7 mouse cellular contexts compared by ENCODE assay signal in the genomic region with DNA sequence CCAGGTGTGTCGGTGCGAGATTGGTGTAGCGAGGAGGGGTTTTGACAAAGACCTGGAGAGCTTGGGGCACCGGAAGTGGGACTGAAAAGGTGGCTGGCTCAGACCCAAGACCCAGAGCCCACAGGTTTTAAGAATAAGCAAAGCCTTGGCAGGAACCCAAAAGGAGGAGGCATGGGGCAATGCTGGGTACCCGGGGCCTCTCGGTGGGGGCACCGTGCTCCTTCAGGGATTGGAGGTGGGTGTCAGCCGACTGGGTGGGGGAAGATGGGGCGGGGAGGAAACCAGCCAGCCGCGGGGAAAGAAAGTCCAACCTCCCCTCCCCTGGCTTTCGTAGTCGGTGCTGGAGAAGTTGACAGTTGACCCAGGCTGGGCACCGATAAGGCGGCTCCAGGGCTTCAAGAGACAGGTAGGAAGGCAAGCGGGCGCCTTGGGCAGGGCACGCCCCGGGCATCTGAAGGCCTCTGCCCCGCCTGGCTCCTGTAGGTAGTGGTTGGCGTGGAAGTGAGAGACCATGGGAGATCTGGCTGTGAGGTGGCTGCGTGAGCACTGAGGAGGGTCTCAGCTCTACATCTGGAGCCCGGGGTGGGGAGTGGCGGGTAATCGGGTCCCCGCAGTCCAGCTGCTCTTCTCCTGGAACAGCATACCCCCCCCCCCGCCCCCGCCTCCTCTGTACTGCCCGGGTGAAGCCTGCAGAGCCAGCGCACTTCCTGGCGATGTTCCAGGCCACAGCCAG. TPM values are rescaled to one million over a fixed set of nuclear protein-coding genes. Genes with fewer than 3 reads are reported as not detected.
DNase-seq lines count a peak whose midpoint lies in the region; ATAC-seq lines count a peak whose summit lies in the region.

A gene (plus strand): TSS at position 324 of the 733 bp plus-strand sequence.

- H3K36me3 ChIP-seq in forebrain, embryonic 10.5 days (replicated peaks): no peaks in the 10 kb centered on the region
- no peaks in the 10 kb centered on the region for H3K36me3 ChIP-seq in hindbrain, embryonic 16.5 days (ENCODE audit: control insufficient read depth, insufficient read depth, low read length)
- H3K36me3 ChIP-seq in liver, embryonic 12.5 days: no peaks in the 10 kb centered on the region
- H3K36me3 ChIP-seq in neural tube, embryonic 14.5 days (ENCODE audit: control insufficient read depth, insufficient read depth, low read length): no peaks in the 10 kb centered on the region

- WGBS in forebrain, embryonic 10.5 days: 16% methylated on average over 28 of the region's 31 CpGs
- 11% methylated on average over 27 of the region's 31 CpGs for WGBS in hindbrain, embryonic 16.5 days
- 10% methylated on average over 28 of the region's 31 CpGs for WGBS in liver, embryonic 12.5 days (ENCODE audit: insufficient replicate concordance)
- WGBS in neural tube, embryonic 14.5 days: 21% methylated on average over 30 of the region's 31 CpGs

- peak within 1 kb of the TSS; percentile 63 for H3K27ac ChIP-seq in forebrain, embryonic 10.5 days
- H3K27ac ChIP-seq in hindbrain, embryonic 16.5 days (ENCODE audit: low read depth, low read length): no peak within 1 kb of the TSS
- H3K27ac ChIP-seq in liver, embryonic 12.5 days: no peak within 1 kb of the TSS
- no peak within 1 kb of the TSS for H3K27ac ChIP-seq in neural tube, embryonic 14.5 days (ENCODE audit: low read depth, low read length)

- H3K4me1 ChIP-seq in forebrain, embryonic 10.5 days: peaks cover 55% of the 10 kb centered on the region
- H3K4me1 ChIP-seq in hindbrain, embryonic 16.5 days (ENCODE audit: control insufficient read depth, insufficient read depth, low read depth, low read length): peaks cover 17% of the 10 kb centered on the region
- H3K4me1 ChIP-seq in liver, embryonic 12.5 days: peaks cover 29% of the 10 kb centered on the region
- peaks cover 5% of the 10 kb centered on the region for H3K4me1 ChIP-seq in neural tube, embryonic 14.5 days (ENCODE audit: control insufficient read depth, insufficient read depth, low read length)

- peak; percentile 17 for DNase-seq in thymus, postnatal 14 days
- DNase-seq in thymus, adult 18-20 months: no peak
- DNase-seq in forebrain, embryonic 10.5 days (ENCODE audit: extremely low spot score, low spot score): no peak
- DNase-seq in gastrocnemius, adult 8-10 months (ENCODE audit: low spot score in 2 of 2): no peak

- H3K27me3 ChIP-seq in forebrain, embryonic 10.5 days (ENCODE audit: poor library complexity, severe bottlenecking): peaks cover 51% of the 10 kb centered on the region
- H3K27me3 ChIP-seq in hindbrain, embryonic 16.5 days (replicated peaks; ENCODE audit: control insufficient read depth, insufficient read depth, low read length): no peaks in the 10 kb centered on the region
- peaks cover 77% of the 10 kb centered on the region for H3K27me3 ChIP-seq in liver, embryonic 12.5 days (replicated peaks)
- H3K27me3 ChIP-seq in neural tube, embryonic 14.5 days (ENCODE audit: control insufficient read depth, insufficient read depth, low read length): no peaks in the 10 kb centered on the region

- peak within 1 kb of the TSS; percentile 46 for H3K4me3 ChIP-seq in forebrain, embryonic 10.5 days
- peak within 1 kb of the TSS; percentile 26 for H3K4me3 ChIP-seq in hindbrain, embryonic 16.5 days (ENCODE audit: low read length)
- H3K4me3 ChIP-seq in liver, embryonic 12.5 days: peak within 1 kb of the TSS; percentile 38
- H3K4me3 ChIP-seq in neural tube, embryonic 14.5 days (ENCODE audit: low read depth, low read length): peak within 1 kb of the TSS; percentile 10; the same call in 1 of the 2 replicates

- H3K9me3 ChIP-seq in forebrain, embryonic 10.5 days: no peaks in the 10 kb centered on the region
- no peaks in the 10 kb centered on the region for H3K9me3 ChIP-seq in hindbrain, embryonic 16.5 days (ENCODE audit: control insufficient read depth, low read length)
- no peaks in the 10 kb centered on the region for H3K9me3 ChIP-seq in liver, embryonic 12.5 days (replicated peaks)
- H3K9me3 ChIP-seq in neural tube, embryonic 14.5 days (ENCODE audit: control insufficient read depth, low read length): no peaks in the 10 kb centered on the region

- H3K9ac ChIP-seq in hindbrain, embryonic 16.5 days (ENCODE audit: low read depth, low read length): peak within 1 kb of the TSS; percentile 1; the same call in 1 of the 2 replicates
- peak within 1 kb of the TSS; percentile 2; the same call in 1 of the 2 replicates for H3K9ac ChIP-seq in liver, embryonic 12.5 days
- 0 out of 2 replicates have a peak within 1 kb of the TSS, but pooled peaks have one; percentile 18 for H3K9ac ChIP-seq in neural tube, embryonic 14.5 days (replicated peaks; ENCODE audit: low read depth, low read length)

- H3K4me2 ChIP-seq in hindbrain, embryonic 16.5 days (ENCODE audit: low read length): peak within 1 kb of the TSS; percentile 56
- H3K4me2 ChIP-seq in liver, embryonic 12.5 days: peak within 1 kb of the TSS; percentile 58
- H3K4me2 ChIP-seq in neural tube, embryonic 14.5 days (ENCODE audit: low read depth, low read length): peak within 1 kb of the TSS; percentile 49

- ATAC-seq in hindbrain, embryonic 16.5 days: peak; percentile 41
- no peak for ATAC-seq in liver, embryonic 12.5 days
- ATAC-seq in neural tube, embryonic 14.5 days (ENCODE audit: low read depth): peak; percentile 61

RNA-seq across cellular contexts. Expression of the gene that starts here (rescaled TPM):
- polyA plus RNA-seq in forebrain, embryonic 10.5 days (2016; fragmentation: Nextera tagmentation; extraction: Ambion mirVana): 0.07 TPM in 2 replicates
- polyA plus RNA-seq in hindbrain, embryonic 16.5 days (2015; fragmentation: Nextera tagmentation; extraction: Ambion mirVana): 0.31 and 0.42 TPM in 2 replicates
- polyA plus RNA-seq in liver, embryonic 12.5 days (2016; fragmentation: Nextera tagmentation; extraction: Ambion mirVana): 0.61 and 0.70 TPM in 2 replicates
- polyA plus RNA-seq in neural tube, embryonic 14.5 days (2014; fragmentation: Nextera tagmentation; extraction: Ambion mirVana): 0.20 and 0.24 TPM in 2 replicates
- under 1 TPM; 0.24 to 0.99 (median 0.73) TPM for total RNA-seq in gastrocnemius, adult 8-10 months (2022)

Comparison
In these comparisons a context has a peak if more than half of its experiments do, and no peak if none do; other contexts are left out.
1. Peak in ATAC-seq, H3K4me3 ChIP-seq, H3K9ac ChIP-seq and H3K4me2 ChIP-seq in hindbrain, embryonic 16.5 days; RNA of the gene not detected or under 1 TPM.
2. Peak in ATAC-seq, H3K4me3 ChIP-seq, H3K9ac ChIP-seq and H3K4me2 ChIP-seq in neural tube, embryonic 14.5 days; RNA of the gene not detected or under 1 TPM.